Mouse (Mus musculus) midbrain, embryonic 11.5 days (tissue): ENCODE results near the gene Msmb. TPM values are rescaled to one million over a fixed set of nuclear protein-coding genes. Genes with fewer than 3 reads are reported as not detected.
"Not testable (repeated sequence)": the region's sequence is repeated elsewhere in the genome, so short reads cannot be mapped to it uniquely, and the experiment has no call there.

Experiments
- ATAC-seq: fragments of 200-750 bp; cut with Nextera tagmentation; 2 replicates; pipeline ENCODE4 v1.8.0; 2017; ENCODE audit warnings: moderate TSS enrichment, moderate library complexity; ENCODE audit not compliant: low FRiP score
- DNase-seq: peaks from one replicate; pipeline ENCODE4 v3.0.0; 2015; ENCODE audit warnings: low spot score; ENCODE audit errors: missing footprints
- H3K27ac ChIP-seq: fragments of 300-500 bp; sonication (generic); 2 replicates; pipeline ENCODE4 v1.5.1; 2014; ENCODE audit warnings: low read depth, low read length
- H3K27me3 ChIP-seq: fragments of 300-500 bp; sonication (generic); 2 replicates; pipeline ENCODE4 v1.6.1; 2014; ENCODE audit warnings: mild to moderate bottlenecking, low read length, moderate library complexity, mixed read lengths; ENCODE audit not compliant: control insufficient read depth, insufficient read depth
- H3K36me3 ChIP-seq: fragments of 300-500 bp; sonication (generic); 2 replicates; pipeline ENCODE4 v1.6.1; 2014; ENCODE audit warnings: mild to moderate bottlenecking, low read length, moderate library complexity, mixed read lengths; ENCODE audit not compliant: control insufficient read depth, insufficient read depth
- H3K4me1 ChIP-seq: fragments of 300-500 bp; sonication (generic); 2 replicates; pipeline ENCODE4 v1.6.1; 2014; ENCODE audit warnings: low read length; ENCODE audit not compliant: control insufficient read depth, insufficient read depth
- H3K4me2 ChIP-seq: fragments of 300-500 bp; sonication (generic); 2 replicates; pipeline ENCODE4 v1.6.1; 2014; ENCODE audit warnings: mild to moderate bottlenecking, moderate library complexity
- H3K4me3 ChIP-seq: fragments of 300-500 bp; sonication (generic); 2 replicates; pipeline ENCODE4 v1.5.1; 2014; ENCODE audit warnings: low read depth, low read length
- H3K9ac ChIP-seq: fragments of 300-500 bp; sonication (generic); 2 replicates; pipeline ENCODE4 v1.6.1; 2014; ENCODE audit warnings: low read length
- H3K9me3 ChIP-seq: fragments of 300-500 bp; sonication (generic); 2 replicates; pipeline ENCODE4 v1.6.1; 2016; ENCODE audit warnings: low read length; ENCODE audit not compliant: control insufficient read depth
- WGBS: fragments of 180-500 bp; shearing (Covaris S2); extraction: QIAGEN DNeasy Blood & Tissue Kit; methylation state at CpG from one replicate; pipeline ENCODE4 v1.1.7; 2014; 5-methylcytosine and 5-hydroxymethylcytosine counted together
- polyA plus RNA-seq: library from polyadenylated mRNA; unstranded; fragments of >200 nt; fragmentation: Nextera tagmentation; extraction: Ambion mirVana; gene quantifications from 2 replicates; pipeline ENCODE4 v1.2.1, GENCODE M21; 2014

The Msmb gene
- polyA plus RNA-seq, 1 experiment from 2014 or later = not detected

- H3K4me1 ChIP-seq = no peaks in the 10 kb centered on the region
- WGBS = 89% methylated on average over 6 of the region's 6 CpGs
- H3K27me3 ChIP-seq = no peaks in the 10 kb centered on the region
- no peak overlapping the region for H3K4me2 ChIP-seq
- no peak overlapping the region for H3K9ac ChIP-seq
- no peaks in the 10 kb centered on the region for H3K9me3 ChIP-seq
- peaks cover 18% of the 10 kb centered on the region for H3K36me3 ChIP-seq
- no peak overlapping the region for H3K27ac ChIP-seq
- DNase-seq (peak; percentile 77), ATAC-seq (no peak)
- H3K4me3 ChIP-seq = no peak overlapping the region
These were observed 39.0 kb downstream of the Msmb start for GRCm38 (mm10) chr14:32180861-32181260.

- H3K9me3 ChIP-seq = no peaks in the 10 kb centered on the region
- H3K4me3 ChIP-seq = no peak overlapping the region
- no peak overlapping the region for H3K9ac ChIP-seq
- H3K4me2 ChIP-seq = no peak overlapping the region
- no peaks in the 10 kb centered on the region for H3K4me1 ChIP-seq
- H3K27ac ChIP-seq = no peak overlapping the region
- DNase-seq (peak; percentile 65), ATAC-seq (no peak)
- H3K36me3 ChIP-seq = peaks cover 21% of the 10 kb centered on the region
- 97% methylated on average over 4 of the region's 4 CpGs for whole genome bisulfite sequencing
- no peaks in the 10 kb centered on the region for H3K27me3 ChIP-seq
These were observed 42.0 kb downstream of the Msmb start for GRCm38 (mm10) chr14:32183846-32184245.

DNA sequence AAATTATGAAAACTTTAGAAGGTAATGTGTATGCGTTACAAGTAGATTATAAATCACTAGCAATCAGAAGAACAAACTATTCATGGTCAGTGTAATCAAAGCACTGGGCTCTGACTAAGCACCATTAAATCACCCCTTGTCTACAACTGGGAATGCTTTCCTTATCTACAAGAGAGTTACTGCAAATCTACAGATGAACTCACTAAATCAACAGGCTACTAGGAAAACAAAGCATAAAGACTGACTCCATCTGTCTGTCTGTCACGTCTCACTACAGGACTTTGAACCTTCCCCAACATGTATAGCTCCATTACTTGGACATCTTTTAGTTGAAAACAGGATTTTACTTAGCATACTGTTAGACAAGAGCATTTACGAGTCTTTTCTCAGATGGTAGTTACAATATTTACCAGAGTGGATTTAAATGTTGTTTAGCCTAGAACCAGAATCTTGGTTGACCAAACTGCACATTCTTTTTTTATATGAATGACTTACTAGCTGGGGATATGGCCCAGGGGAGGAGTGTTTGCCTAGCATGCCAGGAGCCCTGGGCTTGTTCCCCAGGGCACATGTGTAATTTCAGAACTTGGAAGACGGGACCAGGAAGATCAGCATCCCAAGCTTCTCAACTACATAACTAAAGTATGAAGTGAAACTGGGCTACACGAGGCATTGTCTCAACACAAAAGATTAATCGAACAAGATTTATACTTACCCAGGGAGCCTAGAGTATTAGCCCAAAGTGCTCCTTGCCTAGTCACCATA lies 49.0 kb downstream of the Msmb start:
- Histone ChIP-seq H3K4me3 (no peak overlapping the region), H3K4me2 (no peak overlapping the region), H3K36me3 (peaks cover 3% of the 10 kb centered on the region; the same call in 1 of the 2 replicates), H3K9ac (no peak overlapping the region), H3K27ac (no peak overlapping the region), H3K4me1 (no peaks in the 10 kb centered on the region), H3K9me3 (no peaks in the 10 kb centered on the region), H3K27me3 (no peaks in the 10 kb centered on the region)
- ATAC-seq (no peak), DNase-seq (peak; percentile 67)
- 93% methylated on average over 6 of the region's 6 CpGs for WGBS

GRCm38 (mm10) chr14:32191926-32192325 lies 50.1 kb downstream of the Msmb start:
- peak; percentile 28 for DNase-seq
- Histone ChIP-seq H3K27ac (no peak overlapping the region), H3K4me2 (no peak overlapping the region), H3K9ac (no peak overlapping the region), H3K27me3 (no peaks in the 10 kb centered on the region), H3K36me3 (peaks cover 3% of the 10 kb centered on the region; the same call in 1 of the 2 replicates), H3K4me3 (no peak overlapping the region), H3K4me1 (no peaks in the 10 kb centered on the region), H3K9me3 (no peaks in the 10 kb centered on the region)
- no peak for ATAC-seq
- 92% methylated on average over 5 of the region's 5 CpGs for WGBS

DNA sequence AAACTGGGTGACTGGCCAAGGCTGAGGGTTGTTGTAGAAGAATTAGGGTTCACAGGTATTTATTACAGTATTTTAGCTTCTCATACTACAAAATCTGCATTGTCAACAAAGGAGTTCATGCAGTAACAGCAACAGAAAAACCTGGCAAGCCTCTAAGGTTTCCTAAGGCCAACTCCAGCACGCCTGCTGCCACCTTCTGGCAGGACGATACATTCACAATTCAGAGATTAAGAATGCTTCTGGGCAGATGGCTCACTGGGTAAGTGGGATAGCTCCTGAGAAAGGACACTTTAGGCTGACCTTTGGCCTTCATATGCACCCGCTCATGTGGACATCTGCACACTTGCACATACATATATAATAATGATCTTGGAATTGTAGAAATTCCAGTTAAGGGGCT lies 50.6 kb downstream of the Msmb start:
- H3K4me3 ChIP-seq = no peak overlapping the region
- DNase-seq (peak; percentile 89), ATAC-seq (no peak)
- WGBS = 46% methylated on average over 3 of the region's 3 CpGs
- H3K4me1 ChIP-seq = no peaks in the 10 kb centered on the region
- no peaks in the 10 kb centered on the region; the same call in 1 of the 2 replicates for H3K36me3 ChIP-seq
- H3K9me3 ChIP-seq = no peaks in the 10 kb centered on the region
- no peak overlapping the region for H3K4me2 ChIP-seq
- H3K27me3 ChIP-seq = no peaks in the 10 kb centered on the region
- H3K9ac ChIP-seq = no peak overlapping the region
- no peak overlapping the region for H3K27ac ChIP-seq

DNA sequence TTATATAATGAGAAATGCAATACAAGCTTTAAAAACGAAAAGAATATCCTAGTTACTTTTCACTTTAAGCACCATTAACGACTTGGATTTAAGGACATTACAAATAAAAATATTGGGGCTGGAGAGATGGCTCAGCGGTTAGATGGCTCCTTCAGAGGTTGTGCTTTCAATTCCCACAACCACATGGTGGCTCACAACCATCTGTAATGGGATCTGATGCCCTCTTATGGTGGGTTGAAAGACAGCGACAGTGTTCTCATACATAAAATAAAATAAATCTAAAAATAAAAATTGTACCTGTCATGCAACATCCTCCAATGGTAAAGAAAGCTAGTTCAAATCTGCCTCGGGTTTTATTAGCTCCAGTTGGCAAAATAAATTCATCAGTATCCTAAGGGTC lies 51.7 kb downstream of the Msmb start:
- 86% methylated on average over 5 of the region's 5 CpGs for WGBS
- H3K36me3 ChIP-seq, H3K4me1 ChIP-seq, DNase-seq, H3K27me3 ChIP-seq, H3K27ac ChIP-seq, H3K4me2 ChIP-seq, H3K9me3 ChIP-seq, H3K4me3 ChIP-seq, ATAC-seq, H3K9ac ChIP-seq: not testable (repeated sequence)

DNA sequence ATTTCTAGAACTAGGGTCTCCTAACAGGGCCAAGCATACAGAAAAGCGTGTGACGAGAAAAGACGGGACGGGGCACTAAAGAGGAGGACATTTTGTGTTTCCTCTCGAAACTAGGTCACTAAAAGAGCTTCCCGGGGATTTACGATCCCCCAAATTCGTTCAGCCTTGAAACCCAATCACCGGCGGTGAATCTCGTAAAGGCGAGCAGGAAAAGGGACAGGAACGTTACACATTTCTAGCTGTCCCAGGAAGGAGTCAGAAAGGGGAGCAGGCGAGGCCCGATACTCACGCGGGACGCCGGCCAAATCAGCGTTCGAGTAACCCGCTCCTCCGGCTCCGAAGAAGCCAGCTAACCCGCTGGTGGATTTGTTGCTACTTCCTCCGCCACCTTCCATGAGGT lies 59.5 kb downstream of the Msmb start:
- H3K4me2 ChIP-seq = peak overlapping the region; percentile 48
- no peaks in the 10 kb centered on the region for H3K27me3 ChIP-seq
- peak overlapping the region; percentile 99 for H3K4me3 ChIP-seq
- H3K27ac ChIP-seq = no peak overlapping the region
- H3K36me3 ChIP-seq = peaks cover 5% of the 10 kb centered on the region
- peak; percentile 93 for DNase-seq
- 0 out of 2 replicates have a peak, but pooled peaks have one; percentile 11 for ATAC-seq
- H3K9ac ChIP-seq = peak overlapping the region; percentile 94
- peaks cover 15% of the 10 kb centered on the region for H3K4me1 ChIP-seq
- WGBS = under 1% methylated on average over 21 of the region's 26 CpGs
- no peaks in the 10 kb centered on the region; the same call in 1 of the 2 replicates for H3K9me3 ChIP-seq

DNA sequence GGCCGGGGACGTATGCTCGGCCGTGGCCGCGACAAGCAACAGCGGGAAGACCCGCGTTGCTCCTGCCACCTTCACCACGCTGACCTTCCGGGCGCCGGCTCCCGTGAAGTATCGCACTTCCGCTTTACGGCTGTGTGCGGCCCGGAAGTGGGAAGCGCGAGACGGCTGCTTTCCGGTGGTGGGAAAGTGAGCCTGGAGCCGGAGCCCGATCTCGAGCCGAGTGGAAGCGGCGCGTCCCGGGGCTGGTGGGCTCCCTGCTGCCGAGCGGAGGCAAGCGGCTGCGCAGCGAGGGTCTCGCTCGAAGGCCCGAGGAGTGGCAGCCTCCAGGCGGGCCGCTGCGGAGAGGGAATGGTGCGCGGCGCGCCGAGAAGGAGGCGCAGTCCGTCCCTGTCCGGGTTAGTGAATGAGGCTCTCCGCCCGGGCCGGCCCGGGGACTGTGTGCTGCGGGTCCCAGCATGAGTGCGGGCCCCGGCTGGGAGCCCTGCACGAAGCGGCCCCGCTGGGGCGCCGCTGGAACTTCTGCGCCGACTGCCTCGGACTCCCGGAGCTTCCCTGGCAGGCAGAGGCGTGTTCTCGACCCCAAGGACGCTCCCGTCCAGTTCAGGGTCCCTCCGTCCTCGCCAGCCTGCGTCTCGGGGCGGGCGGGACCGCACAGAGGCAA lies 60.1 kb downstream of the Msmb start, which contains the start of the genes Timm23 and Parg:
Gene Timm23 (minus strand): TSS at position 108 of the 661 bp plus-strand sequence.
Gene Parg (plus strand): TSS at position 159 of the 661 bp plus-strand sequence.
- Histone ChIP-seq H3K9me3 (no peaks in the 10 kb centered on the region; the same call in 1 of the 2 replicates), H3K4me3 (peak within 1 kb of the TSS; percentile 99), H3K27ac (no peak within 1 kb of the TSS), H3K9ac (peak within 1 kb of the TSS; percentile 94), H3K4me1 (peaks cover 15% of the 10 kb centered on the region), H3K36me3 (peaks cover 5% of the 10 kb centered on the region), H3K27me3 (no peaks in the 10 kb centered on the region), H3K4me2 (peak within 1 kb of the TSS; percentile 94)
- WGBS = under 1% methylated on average over 74 of the region's 77 CpGs
- peak; percentile 98 for DNase-seq
- ATAC-seq = peak; percentile 93
